In genomic region chr17:87560923-87561322, GRCm38 (mm10) we compare ENCODE assay signal across 11 mouse cellular contexts.
"Had no signal": no experiment of that assay in that cellular context is flagged by ENCODE, and none has a peak within 500 bp of the region (broad histone marks: within the 10 kb centered on the region; RNA-seq: fewer than 3 reads in every experiment).

No protein-coding gene starts in this region.

- H3K9me3 ChIP-seq: midbrain, embryonic 10.5 days; midbrain, embryonic 12.5 days; neural tube, embryonic 12.5 days had no signal

- DNase-seq: lung, adult 18-20 months; lung, embryonic 14.5 days; lung, postnatal 10 days; lung, postnatal 4 days; midbrain, embryonic 14.5 days; right cerebral cortex, postnatal 25 days; right cerebral cortex, postnatal 4 days; spleen, adult 18-20 months had no signal

- H3K4me3 ChIP-seq: midbrain, embryonic 10.5 days; midbrain, embryonic 12.5 days; neural tube, embryonic 12.5 days had no signal

- H3K27ac ChIP-seq: midbrain, embryonic 10.5 days; midbrain, embryonic 12.5 days; neural tube, embryonic 12.5 days had no signal

- H3K9ac ChIP-seq: lung, embryonic 14.5 days; midbrain, embryonic 12.5 days; neural tube, embryonic 12.5 days had no signal

- H3K27me3 ChIP-seq: neural tube, embryonic 12.5 days had no signal

- H3K36me3 ChIP-seq: midbrain, embryonic 10.5 days; midbrain, embryonic 12.5 days; neural tube, embryonic 12.5 days had no signal

- H3K4me2 ChIP-seq: lung, embryonic 14.5 days; midbrain, embryonic 12.5 days; neural tube, embryonic 12.5 days had no signal

- H3K4me1 ChIP-seq: neural tube, embryonic 12.5 days had no signal
